Mouse (Mus musculus): ENCODE data around the gene Szt2. TPM values are rescaled to one million over a fixed set of nuclear protein-coding genes. Genes with fewer than 3 reads are reported as not detected.

The Szt2 gene
- polyA plus RNA-seq, 1 experiment from 2014 or later = 14.7 TPM

DNA sequence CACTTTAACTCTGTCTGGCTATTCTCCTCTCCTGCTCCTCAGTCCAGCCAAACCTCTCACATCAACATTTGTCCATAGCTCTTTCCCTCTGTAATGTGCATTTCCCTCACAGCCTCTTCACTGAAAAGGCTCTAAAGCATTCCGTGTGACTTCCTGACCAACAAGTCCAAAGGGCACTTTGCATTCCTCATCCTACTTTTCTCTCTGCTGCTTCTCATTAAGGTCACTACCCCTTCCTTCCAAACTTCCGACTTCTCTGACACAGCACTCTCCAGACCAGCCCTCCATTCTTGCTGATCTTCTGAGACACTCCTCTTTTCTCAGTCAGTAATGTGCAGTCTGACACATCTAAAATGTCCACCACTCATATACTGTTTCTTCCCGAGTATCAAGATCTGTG lies 12.6 kb downstream of the Szt2 start:
- Histone ChIP-seq H3K9ac (replicated peaks; ENCODE audit: low read length) (no peak overlapping the region), H3K4me3 (replicated peaks; ENCODE audit: low read depth, low read length) (no peak overlapping the region), H3K27ac (replicated peaks; ENCODE audit: low read depth, low read length) (no peak overlapping the region), H3K4me1 (ENCODE audit: control insufficient read depth, insufficient read depth, low read length) (no peaks in the 10 kb centered on the region), H3K4me2 (ENCODE audit: low read length) (no peak overlapping the region), H3K27me3 (ENCODE audit: control insufficient read depth, insufficient read depth, low read length) (no peaks in the 10 kb centered on the region), H3K36me3 (ENCODE audit: control insufficient read depth, insufficient read depth, low read length) (peaks cover 99% of the 10 kb centered on the region), H3K9me3 (ENCODE audit: control insufficient read depth, low read length) (no peaks in the 10 kb centered on the region)
- ATAC-seq (ENCODE audit: low FRiP score, low TSS enrichment) (no peak), DNase-seq (no peak)
- WGBS = 88% methylated on average over 3 of the region's 3 CpGs

GRCm38 (mm10) chr4:118395289-118395688 lies 13.8 kb downstream of the Szt2 start:
- Histone ChIP-seq H3K4me2 (ENCODE audit: low read length) (no peak overlapping the region), H3K4me3 (replicated peaks; ENCODE audit: low read depth, low read length) (no peak overlapping the region), H3K36me3 (ENCODE audit: control insufficient read depth, insufficient read depth, low read length) (peaks cover 99% of the 10 kb centered on the region), H3K4me1 (ENCODE audit: control insufficient read depth, insufficient read depth, low read length) (no peaks in the 10 kb centered on the region), H3K27me3 (ENCODE audit: control insufficient read depth, insufficient read depth, low read length) (no peaks in the 10 kb centered on the region), H3K9me3 (ENCODE audit: control insufficient read depth, low read length) (no peaks in the 10 kb centered on the region), H3K27ac (replicated peaks; ENCODE audit: low read depth, low read length) (no peak overlapping the region), H3K9ac (replicated peaks; ENCODE audit: low read length) (no peak overlapping the region)
- WGBS = 96% methylated on average over 4 of the region's 4 CpGs
- ATAC-seq (ENCODE audit: low FRiP score, low TSS enrichment) (no peak), DNase-seq (no peak)

DNA sequence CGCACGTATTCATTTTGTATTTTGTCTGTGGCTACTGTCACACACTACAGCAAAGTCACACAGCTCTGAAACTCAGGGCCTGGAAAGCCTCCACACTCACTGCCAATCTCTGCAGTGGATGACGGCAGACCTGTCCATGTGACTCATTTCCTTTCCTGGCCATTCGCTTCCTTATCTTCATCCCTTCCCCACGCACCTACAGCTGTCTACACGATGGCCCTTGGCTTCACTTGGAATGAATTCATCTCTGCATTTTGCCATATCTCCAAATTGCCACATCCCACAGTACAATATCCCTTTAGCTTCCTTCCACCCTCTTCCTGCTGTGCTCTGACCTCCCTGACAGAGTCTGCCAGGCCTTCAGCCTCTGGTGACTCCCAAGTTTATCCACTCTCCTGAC lies 14.6 kb downstream of the Szt2 start:
- Histone ChIP-seq H3K4me3 (replicated peaks; ENCODE audit: low read depth, low read length) (no peak overlapping the region), H3K27me3 (ENCODE audit: control insufficient read depth, insufficient read depth, low read length) (no peaks in the 10 kb centered on the region)
- 96% methylated on average over 6 of the region's 6 CpGs for WGBS

GRCm38 (mm10) chr4:118390146-118390545 lies 18.9 kb downstream of the Szt2 start:
- 94% methylated on average over 11 of the region's 11 CpGs for WGBS
- no peak overlapping the region for H3K4me3 ChIP-seq (replicated peaks; ENCODE audit: low read depth, low read length)
- H3K9ac ChIP-seq (replicated peaks; ENCODE audit: low read length) = no peak overlapping the region
- H3K27ac ChIP-seq (replicated peaks; ENCODE audit: low read depth, low read length) = no peak overlapping the region
- no peaks in the 10 kb centered on the region for H3K4me1 ChIP-seq (ENCODE audit: control insufficient read depth, insufficient read depth, low read length)
- no peaks in the 10 kb centered on the region for H3K9me3 ChIP-seq (ENCODE audit: control insufficient read depth, low read length)
- no peak overlapping the region for H3K4me2 ChIP-seq (ENCODE audit: low read length)
- ATAC-seq (ENCODE audit: low FRiP score, low TSS enrichment) = no peak
- H3K27me3 ChIP-seq (ENCODE audit: control insufficient read depth, insufficient read depth, low read length) = no peaks in the 10 kb centered on the region
- peaks cover 99% of the 10 kb centered on the region for H3K36me3 ChIP-seq (ENCODE audit: control insufficient read depth, insufficient read depth, low read length)
- DNase-seq = no peak

More for the DNA sequence above, 14.6 kb downstream of the Szt2 start:
- Histone ChIP-seq H3K4me1 (ENCODE audit: control insufficient read depth, insufficient read depth, low read length) (no peaks in the 10 kb centered on the region), H3K27ac (replicated peaks; ENCODE audit: low read depth, low read length) (no peak overlapping the region), H3K9ac (replicated peaks; ENCODE audit: low read length) (no peak overlapping the region), H3K36me3 (ENCODE audit: control insufficient read depth, insufficient read depth, low read length) (peaks cover 99% of the 10 kb centered on the region), H3K4me2 (ENCODE audit: low read length) (no peak overlapping the region), H3K9me3 (ENCODE audit: control insufficient read depth, low read length) (no peaks in the 10 kb centered on the region)
- ATAC-seq (ENCODE audit: low FRiP score, low TSS enrichment) (no peak), DNase-seq (no peak)

GRCm38 (mm10) chr4:118387316-118387715 lies 21.8 kb downstream of the Szt2 start:
- ATAC-seq (ENCODE audit: low FRiP score, low TSS enrichment) (no peak), DNase-seq (no peak)
- Histone ChIP-seq H3K9ac (replicated peaks; ENCODE audit: low read length) (no peak overlapping the region), H3K27me3 (ENCODE audit: control insufficient read depth, insufficient read depth, low read length) (no peaks in the 10 kb centered on the region), H3K4me3 (replicated peaks; ENCODE audit: low read depth, low read length) (no peak overlapping the region), H3K4me1 (ENCODE audit: control insufficient read depth, insufficient read depth, low read length) (no peaks in the 10 kb centered on the region), H3K9me3 (ENCODE audit: control insufficient read depth, low read length) (no peaks in the 10 kb centered on the region), H3K4me2 (ENCODE audit: low read length) (no peak overlapping the region), H3K36me3 (ENCODE audit: control insufficient read depth, insufficient read depth, low read length) (peaks cover 100% of the 10 kb centered on the region), H3K27ac (replicated peaks; ENCODE audit: low read depth, low read length) (no peak overlapping the region)
- 95% methylated on average over 8 of the region's 8 CpGs for WGBS

- Histone ChIP-seq H3K9me3 (ENCODE audit: control insufficient read depth, low read length) (no peaks in the 10 kb centered on the region), H3K4me1 (ENCODE audit: control insufficient read depth, insufficient read depth, low read length) (no peaks in the 10 kb centered on the region), H3K27me3 (ENCODE audit: control insufficient read depth, insufficient read depth, low read length) (no peaks in the 10 kb centered on the region), H3K4me2 (ENCODE audit: low read length) (no peak overlapping the region), H3K27ac (replicated peaks; ENCODE audit: low read depth, low read length) (no peak overlapping the region), H3K36me3 (ENCODE audit: control insufficient read depth, insufficient read depth, low read length) (peaks cover 97% of the 10 kb centered on the region), H3K9ac (replicated peaks; ENCODE audit: low read length) (no peak overlapping the region), H3K4me3 (replicated peaks; ENCODE audit: low read depth, low read length) (no peak overlapping the region)
- ATAC-seq (ENCODE audit: low FRiP score, low TSS enrichment) (no peak), DNase-seq (no peak)
- 90% methylated on average over 7 of the region's 7 CpGs for WGBS
Measured at GRCm38 (mm10) chr4:118383271-118383670, 25.8 kb downstream of the Szt2 start.

GRCm38 (mm10) chr4:118375999-118376398 lies 33.1 kb downstream of the Szt2 start:
- H3K27me3 ChIP-seq (ENCODE audit: control insufficient read depth, insufficient read depth, low read length) = no peaks in the 10 kb centered on the region
- no peak overlapping the region for H3K4me3 ChIP-seq (replicated peaks; ENCODE audit: low read depth, low read length)
- no peak overlapping the region for H3K4me2 ChIP-seq (ENCODE audit: low read length)
- H3K9me3 ChIP-seq (ENCODE audit: control insufficient read depth, low read length) = no peaks in the 10 kb centered on the region
- peaks cover 98% of the 10 kb centered on the region for H3K36me3 ChIP-seq (ENCODE audit: control insufficient read depth, insufficient read depth, low read length)
- no peak overlapping the region for H3K27ac ChIP-seq (replicated peaks; ENCODE audit: low read depth, low read length)
- DNase-seq (no peak), ATAC-seq (ENCODE audit: low FRiP score, low TSS enrichment) (no peak)
- WGBS = 97% methylated on average over 6 of the region's 6 CpGs
- no peaks in the 10 kb centered on the region for H3K4me1 ChIP-seq (ENCODE audit: control insufficient read depth, insufficient read depth, low read length)
- no peak overlapping the region for H3K9ac ChIP-seq (replicated peaks; ENCODE audit: low read length)

DNA sequence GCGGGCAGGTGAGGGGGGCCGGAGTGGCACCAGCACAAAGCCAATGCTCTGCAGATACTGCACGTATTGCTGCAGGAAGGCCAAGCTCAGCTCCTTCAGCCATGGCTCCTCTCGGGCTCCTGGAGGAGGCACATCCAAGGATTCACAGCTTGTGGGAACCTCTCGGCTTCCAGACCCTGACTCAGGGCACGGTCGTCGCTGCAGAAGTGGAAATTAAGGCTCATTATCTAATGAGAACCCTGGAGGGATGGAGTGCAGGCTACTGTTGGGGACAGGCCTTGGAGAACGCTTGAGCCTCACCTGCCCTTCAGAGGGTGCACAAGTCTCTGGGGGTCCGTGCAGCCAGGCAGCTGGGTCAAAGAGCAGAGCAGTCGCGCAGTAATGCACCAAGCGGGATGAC lies 37.3 kb downstream of the Szt2 start:
- Histone ChIP-seq H3K27ac (replicated peaks; ENCODE audit: low read depth, low read length) (no peak overlapping the region), H3K27me3 (ENCODE audit: control insufficient read depth, insufficient read depth, low read length) (no peaks in the 10 kb centered on the region), H3K4me2 (ENCODE audit: low read length) (no peak overlapping the region), H3K36me3 (ENCODE audit: control insufficient read depth, insufficient read depth, low read length) (peaks cover 96% of the 10 kb centered on the region), H3K4me3 (replicated peaks; ENCODE audit: low read depth, low read length) (no peak overlapping the region), H3K9me3 (ENCODE audit: control insufficient read depth, low read length) (no peaks in the 10 kb centered on the region), H3K4me1 (ENCODE audit: control insufficient read depth, insufficient read depth, low read length) (no peaks in the 10 kb centered on the region), H3K9ac (replicated peaks; ENCODE audit: low read length) (no peak overlapping the region)
- DNase-seq = no peak
- WGBS = 93% methylated on average over 13 of the region's 13 CpGs
- no peak for ATAC-seq (ENCODE audit: low FRiP score, low TSS enrichment)

GRCm38 (mm10) chr4:118368616-118369015 lies 40.5 kb downstream of the Szt2 start:
- DNase-seq = no peak
- Histone ChIP-seq H3K27ac (replicated peaks; ENCODE audit: low read depth, low read length) (no peak overlapping the region), H3K4me2 (ENCODE audit: low read length) (no peak overlapping the region), H3K9me3 (ENCODE audit: control insufficient read depth, low read length) (no peaks in the 10 kb centered on the region), H3K27me3 (ENCODE audit: control insufficient read depth, insufficient read depth, low read length) (no peaks in the 10 kb centered on the region), H3K4me1 (ENCODE audit: control insufficient read depth, insufficient read depth, low read length) (no peaks in the 10 kb centered on the region), H3K4me3 (replicated peaks; ENCODE audit: low read depth, low read length) (no peak overlapping the region), H3K36me3 (ENCODE audit: control insufficient read depth, insufficient read depth, low read length) (peaks cover 89% of the 10 kb centered on the region), H3K9ac (replicated peaks; ENCODE audit: low read length) (no peak overlapping the region)
- no peak for ATAC-seq (ENCODE audit: low FRiP score, low TSS enrichment)
- WGBS = 92% methylated on average over 3 of the region's 3 CpGs

All from midbrain, embryonic 14.5 days (tissue).